Mouse (Mus musculus) left cerebral cortex, postnatal 10 days (tissue): ENCODE measurements at regions not wholly inside any gene's neighbourhood (a gene's known extent, or its start where the extent isn't known, plus 50 kb on each side); places are given as distances from the start of the nearest gene placed in this dataset.

ENCODE experiments used
- DNase-seq, 2 experiments: peaks; one replicate each; pipeline ENCODE4 v3.0.0; 2021 to 2022; ENCODE audit warnings: low spot score in 2 of 2, mixed read lengths in 1 of 2; ENCODE audit errors: extremely low spot score in 1 of 2
- intact Hi-C: fragments of 180-260 bp; cut with DNase I; formaldehyde crosslinking; loops from one replicate; pipeline ENCODE4 v1.15.1; 2025

- DNase-seq = no peak
- intact Hi-C loops = no loop called here
Measured at GRCm38 (mm10) chr1:153962161-153962720, 62.2 kb upstream of the Teddm2 start.

- peak in 1 of 2 experiments; percentile 47 for DNase-seq
- intact Hi-C loops = no loop called here
Measured at GRCm38 (mm10) chr1:153963744-153964342, 63.8 kb upstream of the Teddm2 start.

GRCm38 (mm10) chr1:153969401-153969800, 69.4 kb upstream of the Teddm2 start:
- intact Hi-C loops = no loop called here
- DNase-seq = no peak

- DNase-seq = peak in 1 of 2 experiments; percentile 36
- intact Hi-C loops = no loop called here
Measured at GRCm38 (mm10) chr1:153974300-153974699, 74.3 kb upstream of the Teddm2 start.

GRCm38 (mm10) chr1:153977963-153978726, 78.1 kb upstream of the Teddm2 start:
- no peak for DNase-seq
- intact Hi-C loops = no loop called here

GRCm38 (mm10) chr1:153980886-153981285, 80.9 kb upstream of the Teddm2 start:
- peak; percentile 8 to 49 for DNase-seq

GRCm38 (mm10) chr1:153985595-153985994, 85.6 kb upstream of the Teddm2 start:
- intact Hi-C loops = no loop called here
- no peak for DNase-seq

More at GRCm38 (mm10) chr1:153980886-153981285, 80.9 kb upstream of the Teddm2 start:
- intact Hi-C loops = no loop called here

- intact Hi-C loops = no loop called here
- no peak for DNase-seq
Measured at GRCm38 (mm10) chr1:153986632-153987031, 86.6 kb upstream of the Teddm2 start.

GRCm38 (mm10) chr1:153988297-153988696, 88.3 kb upstream of the Teddm2 start:
- no peak for DNase-seq
- intact Hi-C loops = no loop called here

- no peak for DNase-seq
- intact Hi-C loops = no loop called here
Measured at GRCm38 (mm10) chr1:153990651-153991435, 90.8 kb upstream of the Teddm2 start.

GRCm38 (mm10) chr1:153992466-153992865, 92.4 kb upstream of the Teddm2 start:
- DNase-seq = no peak
- intact Hi-C loops = no loop called here

GRCm38 (mm10) chr1:153994871-153995270, 94.8 kb upstream of the Teddm2 start:
- intact Hi-C loops = no loop called here
- DNase-seq = no peak

GRCm38 (mm10) chr1:153997201-153998181, 97.5 kb upstream of the Teddm2 start:
- DNase-seq = no peak
- intact Hi-C loops = no loop called here

GRCm38 (mm10) chr1:153999776-154000175, 99.7 kb upstream of the Teddm2 start:
- no peak for DNase-seq
- intact Hi-C loops = no loop called here

- intact Hi-C loops = no loop called here
- DNase-seq = no peak
Measured at GRCm38 (mm10) chr1:154003669-154004068, 103.6 kb upstream of the Teddm2 start.

- no peak for DNase-seq
- intact Hi-C loops = no loop called here
Measured at GRCm38 (mm10) chr1:154004647-154005046, 104.6 kb upstream of the Teddm2 start.

GRCm38 (mm10) chr1:154006055-154006454, 106.0 kb upstream of the Teddm2 start:
- no peak for DNase-seq
- intact Hi-C loops = no loop called here

GRCm38 (mm10) chr1:154007440-154007839, 107.4 kb upstream of the Teddm2 start:
- no peak for DNase-seq
- intact Hi-C loops = no loop called here
